Mouse (Mus musculus): ENCODE results near the gene Otud7b.

GRCm38 (mm10) chr3:96124235-96124634 is 19.9 kb downstream of the Otud7b start:
- TF ChIP-seq POLR2A (IDR thresholded peaks at IDR 0.05; ENCODE audit: low read depth, low read length) (no peak), CTCF (IDR thresholded peaks at IDR 0.05; ENCODE audit: extremely low read depth, insufficient read length, insufficient replicate concordance, low read depth, low read length) (no peak)
